Mouse (Mus musculus): ENCODE measurements around the gene Eid2. TPM values are rescaled to one million over a fixed set of nuclear protein-coding genes. Genes with fewer than 3 reads are reported as not detected.

Gene Eid2
- polyA plus RNA-seq, 1 experiment, result 44.4 TPM

- TF ChIP-seq POLR2A (IDR thresholded peaks at IDR 0.05; ENCODE audit: borderline replicate concordance, insufficient read depth, low read length) (no peak), CTCF (IDR thresholded peaks at IDR 0.05; ENCODE audit: borderline replicate concordance, insufficient read depth, low read depth, low read length) (peak; percentile 18; the same call in 1 of the 2 replicates)
- Histone ChIP-seq H3K27ac (ENCODE audit: insufficient read depth, low read length) (no peak overlapping the region), H3K4me3 (replicated peaks; ENCODE audit: insufficient read depth, low read depth, low read length) (no peak overlapping the region), H3K4me1 (ENCODE audit: control insufficient read depth, insufficient read depth, low read length) (no peaks in the 10 kb centered on the region), H3K27me3 (ENCODE audit: control insufficient read depth, insufficient read depth, low read length) (no peaks in the 10 kb centered on the region)
- WGBS, result 84% methylated on average over 6 of the region's 6 CpGs
- DNase-seq, result no peak
These were observed 12.2 kb upstream of the Eid2 start for GRCm38 (mm10) chr7:28255476-28255875.

- DNase-seq, result no peak
- Histone ChIP-seq H3K27ac (ENCODE audit: insufficient read depth, low read length) (no peak overlapping the region), H3K27me3 (ENCODE audit: control insufficient read depth, insufficient read depth, low read length) (no peaks in the 10 kb centered on the region), H3K4me3 (replicated peaks; ENCODE audit: insufficient read depth, low read depth, low read length) (no peak overlapping the region), H3K4me1 (ENCODE audit: control insufficient read depth, insufficient read depth, low read length) (no peaks in the 10 kb centered on the region)
- 52% methylated on average over 5 of the region's 5 CpGs for WGBS
- TF ChIP-seq POLR2A (IDR thresholded peaks at IDR 0.05; ENCODE audit: borderline replicate concordance, insufficient read depth, low read length) (no peak), CTCF (IDR thresholded peaks at IDR 0.05; ENCODE audit: borderline replicate concordance, insufficient read depth, low read depth, low read length) (no peak)
These were observed 4.8 kb upstream of the Eid2 start for GRCm38 (mm10) chr7:28262861-28263260.

- no peak overlapping the region for H3K4me3 ChIP-seq (replicated peaks; ENCODE audit: insufficient read depth, low read depth, low read length)
- no peak overlapping the region for H3K27ac ChIP-seq (ENCODE audit: insufficient read depth, low read length)
- DNase-seq, result no peak
- no peaks in the 10 kb centered on the region for H3K27me3 ChIP-seq (ENCODE audit: control insufficient read depth, insufficient read depth, low read length)
- 5% methylated on average over 15 of the region's 15 CpGs for WGBS
- no peaks in the 10 kb centered on the region for H3K4me1 ChIP-seq (ENCODE audit: control insufficient read depth, insufficient read depth, low read length)
- no peak for TF ChIP-seq POLR2A (IDR thresholded peaks at IDR 0.05; ENCODE audit: borderline replicate concordance, insufficient read depth, low read length)
- no peak for TF ChIP-seq CTCF (IDR thresholded peaks at IDR 0.05; ENCODE audit: borderline replicate concordance, insufficient read depth, low read depth, low read length)
These were observed 3.9 kb upstream of the Eid2 start for GRCm38 (mm10) chr7:28263786-28264185.

GRCm38 (mm10) chr7:28265391-28265790 is 2.3 kb upstream of the Eid2 start:
- 76% methylated on average over 13 of the region's 13 CpGs for WGBS
- TF ChIP-seq POLR2A (IDR thresholded peaks at IDR 0.05; ENCODE audit: borderline replicate concordance, insufficient read depth, low read length), result no peak
- Histone ChIP-seq H3K27ac (ENCODE audit: insufficient read depth, low read length) (no peak overlapping the region), H3K27me3 (ENCODE audit: control insufficient read depth, insufficient read depth, low read length) (no peaks in the 10 kb centered on the region), H3K4me3 (replicated peaks; ENCODE audit: insufficient read depth, low read depth, low read length) (no peak overlapping the region), H3K4me1 (ENCODE audit: control insufficient read depth, insufficient read depth, low read length) (no peaks in the 10 kb centered on the region)
- DNase-seq, result no peak

- H3K27ac ChIP-seq (ENCODE audit: insufficient read depth, low read length), result peak overlapping the region; percentile 76
- under 1% methylated on average over 47 of the region's 62 CpGs for WGBS
- H3K4me1 ChIP-seq (ENCODE audit: control insufficient read depth, insufficient read depth, low read length), result no peaks in the 10 kb centered on the region
- peak overlapping the region; percentile 73 for H3K4me3 ChIP-seq (replicated peaks; ENCODE audit: insufficient read depth, low read depth, low read length)
- no peaks in the 10 kb centered on the region for H3K27me3 ChIP-seq (ENCODE audit: control insufficient read depth, insufficient read depth, low read length)
- TF ChIP-seq CTCF (IDR thresholded peaks at IDR 0.05; ENCODE audit: borderline replicate concordance, insufficient read depth, low read depth, low read length), result no peak
- no peak for TF ChIP-seq POLR2A (IDR thresholded peaks at IDR 0.05; ENCODE audit: borderline replicate concordance, insufficient read depth, low read length)
- DNase-seq, result peak; percentile 71 to 79
These were observed 406 bp downstream of the Eid2 start for GRCm38 (mm10) chr7:28268042-28268531.

- WGBS, result 17% methylated on average over 16 of the region's 16 CpGs
- no peak for TF ChIP-seq CTCF (IDR thresholded peaks at IDR 0.05; ENCODE audit: borderline replicate concordance, insufficient read depth, low read depth, low read length)
- TF ChIP-seq POLR2A (IDR thresholded peaks at IDR 0.05; ENCODE audit: borderline replicate concordance, insufficient read depth, low read length), result no peak
- no peak for DNase-seq
- Histone ChIP-seq H3K4me3 (replicated peaks; ENCODE audit: insufficient read depth, low read depth, low read length) (peak overlapping the region; percentile 73), H3K27me3 (ENCODE audit: control insufficient read depth, insufficient read depth, low read length) (no peaks in the 10 kb centered on the region), H3K4me1 (ENCODE audit: control insufficient read depth, insufficient read depth, low read length) (no peaks in the 10 kb centered on the region), H3K27ac (ENCODE audit: insufficient read depth, low read length) (peak overlapping the region; percentile 76)
These were observed 895 bp downstream of the Eid2 start for GRCm38 (mm10) chr7:28268576-28268975.

- H3K4me1 ChIP-seq (ENCODE audit: control insufficient read depth, insufficient read depth, low read length), result no peaks in the 10 kb centered on the region
- H3K27ac ChIP-seq (ENCODE audit: insufficient read depth, low read length), result no peak overlapping the region
- H3K4me3 ChIP-seq (replicated peaks; ENCODE audit: insufficient read depth, low read depth, low read length), result no peak overlapping the region
- H3K27me3 ChIP-seq (ENCODE audit: control insufficient read depth, insufficient read depth, low read length), result no peaks in the 10 kb centered on the region
- DNase-seq, result no peak
- WGBS, result 91% methylated on average over 12 of the region's 12 CpGs
- no peak; the same call in 1 of the 2 replicates for TF ChIP-seq CTCF (IDR thresholded peaks at IDR 0.05; ENCODE audit: borderline replicate concordance, insufficient read depth, low read depth, low read length)
- TF ChIP-seq POLR2A (IDR thresholded peaks at IDR 0.05; ENCODE audit: borderline replicate concordance, insufficient read depth, low read length), result no peak
These were observed 1.7 kb downstream of the Eid2 start for GRCm38 (mm10) chr7:28269355-28269754.

- no peak for TF ChIP-seq POLR2A (IDR thresholded peaks at IDR 0.05; ENCODE audit: borderline replicate concordance, insufficient read depth, low read length)
- TF ChIP-seq CTCF (IDR thresholded peaks at IDR 0.05; ENCODE audit: borderline replicate concordance, insufficient read depth, low read depth, low read length), result no peak
- WGBS, result 72% methylated on average over 3 of the region's 3 CpGs
- no peaks in the 10 kb centered on the region for H3K27me3 ChIP-seq (ENCODE audit: control insufficient read depth, insufficient read depth, low read length)
- H3K27ac ChIP-seq (ENCODE audit: insufficient read depth, low read length), result no peak overlapping the region
- DNase-seq, result no peak
- no peak overlapping the region for H3K4me3 ChIP-seq (replicated peaks; ENCODE audit: insufficient read depth, low read depth, low read length)
- no peaks in the 10 kb centered on the region for H3K4me1 ChIP-seq (ENCODE audit: control insufficient read depth, insufficient read depth, low read length)
These were observed 4.1 kb downstream of the Eid2 start for GRCm38 (mm10) chr7:28271761-28272160.

All from cerebellum, adult 2 months (tissue).